Mouse (Mus musculus) Patski (cell line): ENCODE data around the gene Bcl2l15. TPM values are rescaled to one million over a fixed set of nuclear protein-coding genes. Genes with fewer than 3 reads are reported as not detected.

Source experiments
- ATAC-seq: fragments of 100-300 bp; one replicate; pipeline ENCODE4 v1.8.0; 2021
- CTCF ChIA-PET: fragments of 350-600 bp; sonication (Branson Sonifier 250); formaldehyde crosslinking; loops from one replicate; lab custom pipeline; 2022; ENCODE audit warnings: inconsistent platforms; lab: Charles Lee
- POLR2A ChIA-PET: fragments of 350-600 bp; sonication (Branson Sonifier 250); formaldehyde crosslinking; loops from one replicate; lab custom pipeline; 2022; ENCODE audit warnings: antibody characterized with exemption, inconsistent platforms; lab: Charles Lee
- DNase-seq: peaks from one replicate; pipeline ENCODE4 v3.0.0-alpha.2; 2011; ENCODE audit warnings: low read depth, low spot score
- H3K27me3 ChIP-seq: fragments of 371-371 bp; one replicate; pipeline ENCODE4 v1.5.1; 2021
- CTCF ChIP-seq: fragments of 100-300 bp; IDR thresholded peaks from one replicate; pipeline ENCODE4 v1.5.1; 2021
- in situ Hi-C: fragments of 300-500 bp; cut with MboI; formaldehyde crosslinking; loops from 3 replicates; pipeline ENCODE4 v1.11.1; 2018; ENCODE audit warnings: low pct_unique_long_range_greater_than_20kb, mixed read lengths
- polyA plus RNA-seq: library from polyadenylated mRNA; unstranded; gene quantifications from one replicate; pipeline ENCODE4 v1.2.3, GENCODE M21; 2021

Bcl2l15 gene
- polyA plus RNA-seq, 1 experiment from 2014 or later, result 0.35 TPM

- ChIA-PET CTCF (interaction anchor here (0.9 to 4.1 kb wide), 7 partner anchors 11 to 58 kb away, joined by 3 to 15 read pairs (median 5); no protein-coding TSS in a partner anchor), POLR2A (interaction anchor here (0.6 to 1.0 kb wide), 4 partner anchors 10 to 105 kb away, joined by 3 to 4 read pairs (median 4); no protein-coding TSS in a partner anchor)
- ATAC-seq (peak; percentile 78), DNase-seq (peak; percentile 96)
- in situ Hi-C loops, result no loop called here
- no peaks in the 10 kb centered on the region for H3K27me3 ChIP-seq
- no peak for TF ChIP-seq CTCF
These were observed 27.5 kb downstream of the Bcl2l15 start for GRCm38 (mm10) chr3:103859851-103860391.

GRCm38 (mm10) chr3:103862721-103863220 is 30.4 kb downstream of the Bcl2l15 start:
- in situ Hi-C loops, result no loop called here
- POLR2A ChIA-PET, result interaction anchor here (1.2 kb wide), 1 partner anchor 12 kb away, joined by 3 read pairs; no protein-coding TSS in a partner anchor
- CTCF ChIA-PET, result interaction anchor here (2.4 to 4.1 kb wide), 3 partner anchors 9 to 26 kb away, joined by 6 to 22 read pairs (median 15); no protein-coding TSS in a partner anchor
- peak; percentile 6 for TF ChIP-seq CTCF
- ATAC-seq (no peak), DNase-seq (no peak)
- no peaks in the 10 kb centered on the region for H3K27me3 ChIP-seq

- H3K27me3 ChIP-seq, result no peaks in the 10 kb centered on the region
- in situ Hi-C loops, result no loop called here
- no peak for TF ChIP-seq CTCF
- CTCF ChIA-PET, result interaction anchor here (1.3 to 2.4 kb wide), 4 partner anchors 8 to 23 kb away, joined by 3 to 8 read pairs (median 6); no protein-coding TSS in a partner anchor
- no peak for ATAC-seq
- DNase-seq, result no peak
- POLR2A ChIA-PET, result no interaction called here
These were observed 31.8 kb downstream of the Bcl2l15 start for GRCm38 (mm10) chr3:103864200-103864599.

- ATAC-seq, result no peak
- POLR2A ChIA-PET, result no interaction called here
- no peaks in the 10 kb centered on the region for H3K27me3 ChIP-seq
- no peak for DNase-seq
- TF ChIP-seq CTCF, result no peak
- in situ Hi-C loops, result no loop called here
- CTCF ChIA-PET, result no interaction called here
These were observed 35.1 kb downstream of the Bcl2l15 start for GRCm38 (mm10) chr3:103867424-103867971.

- in situ Hi-C loops, result no loop called here
- ChIA-PET CTCF (interaction anchor here (1.3 kb wide), 1 partner anchor 25 kb away, joined by 3 read pairs; no protein-coding TSS in a partner anchor), POLR2A (no interaction called here)
- DNase-seq, result no peak
- H3K27me3 ChIP-seq, result no peaks in the 10 kb centered on the region
- TF ChIP-seq CTCF, result no peak
- ATAC-seq, result no peak
These were observed 35.6 kb downstream of the Bcl2l15 start for GRCm38 (mm10) chr3:103868008-103868407.

- POLR2A ChIA-PET, result no interaction called here
- DNase-seq (no peak), ATAC-seq (peak; percentile 51)
- H3K27me3 ChIP-seq, result no peaks in the 10 kb centered on the region
- no peak for TF ChIP-seq CTCF
- in situ Hi-C loops, result no loop called here
- CTCF ChIA-PET, result interaction anchor here (1.3 to 3.6 kb wide), 6 partner anchors 10 to 33 kb away, joined by 3 to 14 read pairs (median 4); no protein-coding TSS in a partner anchor
These were observed 40.3 kb downstream of the Bcl2l15 start for GRCm38 (mm10) chr3:103872663-103873098.

GRCm38 (mm10) chr3:103874329-103874728 is 41.9 kb downstream of the Bcl2l15 start:
- CTCF ChIA-PET, result interaction anchor here (1.0 to 1.2 kb wide), 2 partner anchors 13 to 17 kb away, joined by 3 read pairs; no protein-coding TSS in a partner anchor
- no peaks in the 10 kb centered on the region for H3K27me3 ChIP-seq
- POLR2A ChIA-PET, result no interaction called here
- ATAC-seq, result no peak
- no peak for DNase-seq
- no peak for TF ChIP-seq CTCF
- in situ Hi-C loops, result no loop called here

GRCm38 (mm10) chr3:103885946-103886345 is 53.5 kb downstream of the Bcl2l15 start:
- in situ Hi-C loops, result no loop called here
- CTCF ChIA-PET, result interaction anchor here (1.3 to 2.8 kb wide), 3 partner anchors 13 to 32 kb away, joined by 3 to 15 read pairs (median 8); no protein-coding TSS in a partner anchor
- POLR2A ChIA-PET, result no interaction called here
- no peak for TF ChIP-seq CTCF
- H3K27me3 ChIP-seq, result no peaks in the 10 kb centered on the region
- DNase-seq (no peak), ATAC-seq (no peak)

GRCm38 (mm10) chr3:103887581-103887980 is 55.2 kb downstream of the Bcl2l15 start:
- H3K27me3 ChIP-seq, result no peaks in the 10 kb centered on the region
- no peak for ATAC-seq
- in situ Hi-C loops, result no loop called here
- TF ChIP-seq CTCF, result peak; percentile 58
- CTCF ChIA-PET, result interaction anchor here (1.1 to 3.5 kb wide), 6 partner anchors 14 to 140 kb away, joined by 3 to 15 read pairs (median 6); partner anchors contain the start of gene Ptpn22
- DNase-seq, result peak; percentile 31
- POLR2A ChIA-PET, result interaction anchor here (0.6 to 0.7 kb wide), 2 partner anchors 28 to 116 kb away, joined by 3 to 4 read pairs; partner anchors contain the start of gene Ptpn22

GRCm38 (mm10) chr3:103893374-103893773 is 61.0 kb downstream of the Bcl2l15 start:
- in situ Hi-C loops, result no loop called here
- TF ChIP-seq CTCF, result no peak
- CTCF ChIA-PET, result interaction anchor here (1.3 kb wide), 1 partner anchor 41 kb away, joined by 5 read pairs; no protein-coding TSS in a partner anchor

More at GRCm38 (mm10) chr3:103893374-103893773, 61.0 kb downstream of the Bcl2l15 start:
- POLR2A ChIA-PET, result no interaction called here
- ATAC-seq (no peak), DNase-seq (no peak)
- H3K27me3 ChIP-seq, result no peaks in the 10 kb centered on the region

Other genes starting within 250 kb of the Bcl2l15 start
- 7.4 TPM for gene Atg4a-ps, start 186.5 kb upstream of the Bcl2l15 start, polyA plus RNA-seq
- gene Olfml3, start 94.6 kb upstream of the Bcl2l15 start, polyA plus RNA-seq, result 3.5 TPM
- gene Gm10964, start 93.2 kb upstream of the Bcl2l15 start, polyA plus RNA-seq, result not detected
- 80.5 TPM for gene Hipk1, start 41.0 kb upstream of the Bcl2l15 start, polyA plus RNA-seq
- gene Dclre1b, start 23.2 kb upstream of the Bcl2l15 start, polyA plus RNA-seq, result 12.0 TPM
- gene Ap4b1, start 23.1 kb upstream of the Bcl2l15 start, polyA plus RNA-seq, result 25.7 TPM
- gene Gm43064, start 23.0 kb upstream of the Bcl2l15 start, polyA plus RNA-seq, result 0.55 TPM
- 1.7 TPM for gene Ptpn22, start 27.2 kb downstream of the Bcl2l15 start, polyA plus RNA-seq
- 13.9 TPM for gene Rsbn1, start 81.5 kb downstream of the Bcl2l15 start, polyA plus RNA-seq
- gene Phtf1, start 135.5 kb downstream of the Bcl2l15 start, polyA plus RNA-seq, result 75.0 TPM